In the genomic region with DNA sequence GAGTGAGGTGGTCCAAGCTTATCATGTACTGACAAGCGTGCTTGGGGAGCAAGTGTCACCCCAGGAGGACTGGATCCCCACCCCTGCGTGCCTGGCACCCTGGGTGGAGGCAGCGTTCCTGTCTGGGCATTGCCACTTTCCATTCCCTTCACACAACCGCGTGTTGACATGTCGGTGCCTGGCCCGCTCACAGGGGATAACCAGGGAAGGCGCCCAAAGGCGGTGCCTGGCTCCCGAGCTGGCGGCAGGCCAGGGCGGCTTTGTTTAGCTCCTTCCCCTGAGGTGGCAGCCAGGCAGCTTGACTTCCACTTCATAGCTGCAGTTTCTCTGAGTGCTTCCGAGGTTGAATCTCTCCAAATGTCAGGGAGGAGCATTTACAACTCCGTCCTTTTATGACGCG, we compare ENCODE assay signal across 8 mouse cellular contexts.
A peak's percentile ranks its signal among the peaks of the same experiment; 100 is the strongest.
DNase-seq lines count a peak whose midpoint lies in the region; ATAC-seq lines count a peak whose summit lies in the region.

No protein-coding gene starts in this region.

- no peak overlapping the region for H3K27ac ChIP-seq in forebrain, embryonic 13.5 days
- no peak overlapping the region for H3K27ac ChIP-seq in forebrain, embryonic 12.5 days
- H3K27ac ChIP-seq in stomach, embryonic 14.5 days (ENCODE audit: low read length), result no peak overlapping the region

- peak; percentile 65 for DNase-seq in right cerebral cortex, postnatal 4 days
- DNase-seq in right cerebral cortex, postnatal 36 days (ENCODE audit: low spot score in 2 of 2), result no peak
- peak; percentile 49 for DNase-seq in kidney, adult 9 months
- no peak for DNase-seq in T-cell, adult 2 months (ENCODE audit: low spot score)
- no peak for DNase-seq in adipocyte (ENCODE audit: low spot score)

- no peak overlapping the region for H3K4me2 ChIP-seq in forebrain, embryonic 13.5 days
- no peak overlapping the region for H3K4me2 ChIP-seq in forebrain, embryonic 12.5 days
- no peak overlapping the region for H3K4me2 ChIP-seq in stomach, embryonic 14.5 days (replicated peaks; ENCODE audit: low read depth, low read length)

- no peak overlapping the region for H3K4me3 ChIP-seq in forebrain, embryonic 13.5 days
- H3K4me3 ChIP-seq in forebrain, embryonic 12.5 days (replicated peaks), result no peak overlapping the region
- no peak overlapping the region for H3K4me3 ChIP-seq in stomach, embryonic 14.5 days (ENCODE audit: low read depth, low read length)

- peaks cover 12% of the 10 kb centered on the region; the same call in 1 of the 2 replicates for H3K27me3 ChIP-seq in forebrain, embryonic 13.5 days
- H3K27me3 ChIP-seq in forebrain, embryonic 12.5 days, result peaks cover 48% of the 10 kb centered on the region
- H3K27me3 ChIP-seq in stomach, embryonic 14.5 days (ENCODE audit: control insufficient read depth, insufficient read depth, low read length), result no peaks in the 10 kb centered on the region

- H3K9me3 ChIP-seq in forebrain, embryonic 13.5 days (replicated peaks), result no peaks in the 10 kb centered on the region
- H3K9me3 ChIP-seq in forebrain, embryonic 12.5 days, result no peaks in the 10 kb centered on the region; the same call in 1 of the 2 replicates
- no peaks in the 10 kb centered on the region for H3K9me3 ChIP-seq in stomach, embryonic 14.5 days (ENCODE audit: control insufficient read depth, low read depth, low read length)

- peaks cover 20% of the 10 kb centered on the region for H3K4me1 ChIP-seq in forebrain, embryonic 13.5 days
- H3K4me1 ChIP-seq in forebrain, embryonic 12.5 days, result peaks cover 15% of the 10 kb centered on the region
- no peaks in the 10 kb centered on the region for H3K4me1 ChIP-seq in stomach, embryonic 14.5 days (ENCODE audit: control insufficient read depth, insufficient read depth, low read length)

- H3K36me3 ChIP-seq in forebrain, embryonic 13.5 days (ENCODE audit: poor library complexity, severe bottlenecking), result no peaks in the 10 kb centered on the region
- H3K36me3 ChIP-seq in forebrain, embryonic 12.5 days (replicated peaks), result no peaks in the 10 kb centered on the region
- no peaks in the 10 kb centered on the region for H3K36me3 ChIP-seq in stomach, embryonic 14.5 days (ENCODE audit: control insufficient read depth, insufficient read depth, low read length)

- ATAC-seq in forebrain, embryonic 13.5 days, result peak; percentile 59
- ATAC-seq in forebrain, embryonic 12.5 days (ENCODE audit: low FRiP score), result no peak
- 0 out of 2 replicates have a peak, but pooled peaks have one; percentile 42 for ATAC-seq in stomach, embryonic 14.5 days (ENCODE audit: insufficient number of reproducible peaks, insufficient read depth, low FRiP score, low read depth)

- H3K9ac ChIP-seq in forebrain, embryonic 13.5 days, result no peak overlapping the region
- no peak overlapping the region for H3K9ac ChIP-seq in forebrain, embryonic 12.5 days
- no peak overlapping the region for H3K9ac ChIP-seq in stomach, embryonic 14.5 days (replicated peaks; ENCODE audit: low read depth, low read length)

- 34% methylated on average over 16 of the region's 16 CpGs for WGBS in forebrain, embryonic 13.5 days
- WGBS in forebrain, embryonic 12.5 days, result 57% methylated on average over 16 of the region's 16 CpGs
- WGBS in stomach, embryonic 14.5 days, result 54% methylated on average over 16 of the region's 16 CpGs

Comparison
In these comparisons a context has a peak if more than half of its experiments do, and no peak if none do; other contexts are left out.
1. DNase-seq: peak in right cerebral cortex, postnatal 4 days (single experiment) and kidney, adult 9 months (single experiment); none in right cerebral cortex, postnatal 36 days (0 of 2), T-cell, adult 2 months (single experiment) and adipocyte (single experiment).